Mouse (Mus musculus) C2C12 (cell line): ENCODE results near the gene Rassf3.

Experiments
- CEBPB ChIP-seq: IDR thresholded peaks from one replicate; pipeline ENCODE4 v1.6.1; 2011; ENCODE audit warnings: low read depth, mild to moderate bottlenecking, control low read depth, moderate library complexity
- CTCF ChIP-seq: IDR thresholded peaks from one replicate; pipeline ENCODE4 v1.5.1; 2011; ENCODE audit not compliant: control insufficient read depth, insufficient read depth, insufficient read length
- MYOD1 ChIP-seq: IDR thresholded peaks from one replicate; pipeline ENCODE4 v1.6.1; 2011; ENCODE audit warnings: low read depth; ENCODE audit not compliant: control insufficient read depth, insufficient read length
- MYOG ChIP-seq: IDR thresholded peaks from one replicate; pipeline ENCODE4 v1.6.1; 2011; ENCODE audit not compliant: control insufficient read depth, insufficient read length; ENCODE audit errors: extremely low read depth

- TF ChIP-seq CTCF, result no peak
- TF ChIP-seq MYOG, result no peak
- no peak for TF ChIP-seq CEBPB
- TF ChIP-seq MYOD1, result no peak
These were observed 3.4 kb downstream of the Rassf3 start for GRCm38 (mm10) chr10:121472593-121473217.
